Mouse (Mus musculus) intestine, embryonic 14.5 days (tissue): ENCODE measurements around the gene Commd1. TPM values are rescaled to one million over a fixed set of nuclear protein-coding genes. Genes with fewer than 3 reads are reported as not detected.

Experiments
- ATAC-seq: fragments of 200-750 bp; cut with Nextera tagmentation; replicated peaks from 2 replicates; pipeline ENCODE4 v1.8.0; 2017; ENCODE audit warnings: low read depth, moderate number of reproducible peaks, moderate TSS enrichment, moderate library complexity; ENCODE audit not compliant: low FRiP score, low TSS enrichment
- DNase-seq: peaks from one replicate; pipeline ENCODE4 v3.0.0-alpha.2; 2018; ENCODE audit warnings: low spot score
- H3K27ac ChIP-seq: fragments of 300-500 bp; sonication (generic); 2 replicates; pipeline ENCODE4 v1.5.1; 2014; ENCODE audit warnings: low read depth, mild to moderate bottlenecking, control low read depth
- H3K27me3 ChIP-seq: fragments of 300-500 bp; sonication (generic); replicated peaks from 2 replicates; pipeline ENCODE4 v1.6.1; 2014; ENCODE audit warnings: low read length, control low read depth; ENCODE audit not compliant: control insufficient read depth, insufficient read depth
- H3K36me3 ChIP-seq: fragments of 300-500 bp; sonication (generic); 2 replicates; pipeline ENCODE4 v1.6.1; 2014; ENCODE audit warnings: low read length, control low read depth; ENCODE audit not compliant: control insufficient read depth, insufficient read depth
- H3K4me1 ChIP-seq: fragments of 300-500 bp; sonication (generic); replicated peaks from 2 replicates; pipeline ENCODE4 v1.6.1; 2014; ENCODE audit warnings: low read length, control low read depth, mixed read lengths; ENCODE audit not compliant: control insufficient read depth, insufficient read depth
- H3K4me2 ChIP-seq: fragments of 300-500 bp; sonication (generic); 2 replicates; pipeline ENCODE4 v1.6.1; 2014; ENCODE audit warnings: low read length
- H3K4me3 ChIP-seq: fragments of 300-500 bp; sonication (generic); 2 replicates; pipeline ENCODE4 v1.5.1; 2014; ENCODE audit warnings: low read depth, low read length, control low read depth, mixed read lengths
- H3K9ac ChIP-seq: fragments of 300-500 bp; sonication (generic); 2 replicates; pipeline ENCODE4 v1.6.1; 2014; ENCODE audit warnings: mild to moderate bottlenecking, low read length
- H3K9me3 ChIP-seq: fragments of 300-500 bp; sonication (generic); 2 replicates; pipeline ENCODE4 v1.6.1; 2016; ENCODE audit warnings: low read length, control low read depth; ENCODE audit not compliant: control insufficient read depth
- WGBS: fragments of 180-500 bp; shearing (Covaris S2); extraction: QIAGEN DNeasy Blood & Tissue Kit; methylation state at CpG from one replicate; pipeline ENCODE4 v1.1.7; 2014; 5-methylcytosine and 5-hydroxymethylcytosine counted together
- polyA plus RNA-seq: library from polyadenylated mRNA; unstranded; fragments of >200 nt; fragmentation: Nextera tagmentation; extraction: Ambion mirVana; gene quantifications from 2 replicates; pipeline ENCODE4 v1.2.1, GENCODE M21; 2014

Commd1 gene
- polyA plus RNA-seq, 1 experiment from 2014 or later, result 411 TPM

DNA sequence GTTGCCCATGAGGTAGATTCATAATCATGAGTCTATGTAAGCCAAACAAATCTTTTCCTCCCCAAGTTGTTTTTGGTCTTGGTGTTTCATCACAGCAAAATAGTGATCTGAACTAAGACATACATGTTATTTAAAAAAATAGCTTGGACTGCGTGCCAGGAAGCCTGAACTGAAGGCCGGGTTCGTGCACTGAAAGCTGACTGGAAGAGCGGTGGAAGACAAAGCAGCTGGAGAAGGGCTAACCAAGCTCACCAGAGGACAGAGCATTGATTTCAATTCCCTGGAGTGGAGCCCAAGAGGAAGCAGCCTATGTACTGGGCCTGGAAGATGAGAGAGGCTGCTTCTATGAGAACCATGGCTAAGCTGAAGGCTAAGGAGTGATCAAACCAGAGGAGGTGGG, 95.2 kb downstream of the Commd1 start:
- Histone ChIP-seq H3K4me2 (no peak overlapping the region), H3K9ac (no peak overlapping the region), H3K27me3 (no peaks in the 10 kb centered on the region), H3K4me3 (no peak overlapping the region), H3K9me3 (no peaks in the 10 kb centered on the region), H3K4me1 (no peaks in the 10 kb centered on the region), H3K36me3 (no peaks in the 10 kb centered on the region), H3K27ac (no peak overlapping the region)
- ATAC-seq (no peak), DNase-seq (no peak)
- WGBS, result 94% methylated on average over 4 of the region's 4 CpGs

DNA sequence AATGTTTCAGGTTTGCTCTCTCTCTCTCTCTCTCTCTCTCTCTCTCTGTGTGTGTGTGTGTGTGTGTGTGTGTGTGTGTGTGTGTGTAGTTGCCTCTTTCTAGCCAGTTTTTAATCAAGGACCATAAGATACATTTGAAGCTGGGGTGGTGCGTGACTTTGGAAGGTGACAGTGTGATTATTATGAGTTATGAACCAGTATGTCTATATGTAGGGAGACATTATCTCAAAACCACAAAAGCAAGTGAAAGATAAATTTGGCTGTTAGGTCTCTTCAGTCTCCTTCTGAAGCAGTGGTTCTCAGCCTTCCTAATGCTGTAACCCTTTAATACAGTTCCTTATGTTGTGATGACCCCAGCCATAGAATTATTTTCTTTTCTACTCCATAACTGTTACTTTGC, 96.8 kb downstream of the Commd1 start:
- Histone ChIP-seq H3K4me2 (no peak overlapping the region), H3K36me3 (no peaks in the 10 kb centered on the region), H3K4me3 (no peak overlapping the region), H3K27me3 (no peaks in the 10 kb centered on the region), H3K27ac (no peak overlapping the region), H3K9me3 (no peaks in the 10 kb centered on the region), H3K4me1 (no peaks in the 10 kb centered on the region), H3K9ac (no peak overlapping the region)
- ATAC-seq, result no peak
- 96% methylated on average over 1 of the region's 1 CpGs for WGBS
- DNase-seq, result no peak

DNA sequence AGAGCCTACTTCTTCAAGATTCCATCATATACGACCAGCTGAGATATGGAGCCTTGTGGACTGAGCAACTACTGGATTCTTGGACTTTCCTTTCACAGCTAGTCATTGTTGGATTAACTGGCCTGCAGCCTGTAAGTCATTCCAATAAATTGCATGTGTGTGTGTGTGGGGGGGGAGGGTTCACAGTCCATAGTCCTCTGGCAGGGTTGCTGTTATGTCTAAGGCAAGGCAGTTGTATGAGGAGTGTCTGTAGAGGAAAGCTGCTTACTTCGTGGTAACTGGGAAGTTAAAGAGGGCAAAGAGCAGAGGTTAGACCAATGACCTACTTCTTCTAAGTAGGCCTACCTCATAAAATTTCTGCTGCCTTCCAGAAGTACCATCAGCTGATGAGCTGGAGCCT, 98.5 kb downstream of the Commd1 start:
- no peaks in the 10 kb centered on the region for H3K27me3 ChIP-seq
- WGBS, result 82% methylated on average over 2 of the region's 2 CpGs
- H3K9ac ChIP-seq, result no peak overlapping the region
- H3K27ac ChIP-seq, result no peak overlapping the region
- DNase-seq (no peak), ATAC-seq (no peak)
- no peaks in the 10 kb centered on the region for H3K9me3 ChIP-seq
- no peaks in the 10 kb centered on the region for H3K4me1 ChIP-seq
- no peak overlapping the region for H3K4me3 ChIP-seq
- H3K36me3 ChIP-seq, result no peaks in the 10 kb centered on the region
- H3K4me2 ChIP-seq, result no peak overlapping the region

DNA sequence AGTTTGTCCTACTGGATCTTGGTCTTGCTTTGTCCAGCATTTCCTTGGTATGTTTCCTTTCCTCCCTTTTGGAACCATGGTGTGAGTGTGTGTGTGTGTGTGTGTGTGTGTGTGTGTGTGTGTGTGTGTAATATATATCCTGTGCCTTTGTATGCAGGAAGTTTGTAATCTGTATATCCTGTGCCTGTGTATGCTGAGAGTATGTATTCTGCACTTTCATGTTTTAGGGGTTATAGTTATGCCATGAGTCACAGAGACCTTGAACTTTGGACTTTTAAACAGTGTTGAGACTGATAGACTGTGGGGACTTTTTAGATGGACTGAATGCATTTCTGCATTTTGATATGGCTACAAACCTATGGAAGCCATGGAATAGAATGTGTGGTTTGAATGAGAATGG, 99.3 kb downstream of the Commd1 start:
- Histone ChIP-seq H3K9ac (no peak overlapping the region), H3K27me3 (no peaks in the 10 kb centered on the region), H3K36me3 (no peaks in the 10 kb centered on the region), H3K27ac (no peak overlapping the region), H3K4me3 (no peak overlapping the region), H3K9me3 (no peaks in the 10 kb centered on the region), H3K4me2 (no peak overlapping the region), H3K4me1 (no peaks in the 10 kb centered on the region)
- DNase-seq, result no peak
- no peak for ATAC-seq

DNA sequence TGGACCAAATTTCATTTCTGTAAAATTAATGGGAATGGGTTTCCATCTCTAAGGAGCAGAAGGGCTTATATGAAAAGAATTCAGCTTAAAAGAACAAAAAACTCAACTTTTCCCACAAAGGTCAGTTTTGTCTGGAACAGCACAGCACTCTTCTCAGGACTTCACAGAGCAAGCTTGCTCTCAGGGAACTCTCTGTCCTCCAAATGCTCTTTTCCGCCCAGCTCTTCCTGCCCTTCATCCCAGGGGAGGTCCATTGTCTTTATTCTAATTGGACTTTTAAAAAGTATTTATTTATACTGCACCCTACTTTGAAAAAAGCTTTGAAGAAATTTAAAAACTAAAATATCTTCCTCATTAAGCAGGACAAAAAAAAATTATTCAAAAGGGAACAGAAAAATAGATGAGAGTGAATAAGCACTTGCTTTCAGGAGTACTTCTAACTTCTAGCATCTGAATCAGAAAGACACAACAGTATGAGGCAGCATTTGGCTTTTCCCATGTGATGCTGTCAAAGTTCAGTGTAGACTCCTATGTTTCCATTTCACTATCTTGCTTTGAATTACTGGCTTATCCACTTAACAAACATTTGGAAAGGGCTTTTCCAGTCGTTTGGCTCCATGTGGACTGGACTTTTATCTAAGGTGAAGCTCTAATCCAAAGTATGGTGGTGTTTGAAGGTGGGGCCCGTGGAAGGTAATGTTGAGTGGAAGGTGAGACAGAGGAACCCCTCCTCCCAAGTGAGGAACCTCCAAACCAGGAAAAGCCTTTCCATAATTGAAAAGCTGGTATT, 101.6 kb downstream of the Commd1 start:
- WGBS, result 67% methylated on average over 3 of the region's 3 CpGs
- no peak overlapping the region for H3K9ac ChIP-seq
- H3K27me3 ChIP-seq, result no peaks in the 10 kb centered on the region
- H3K4me2 ChIP-seq, result no peak overlapping the region
- H3K27ac ChIP-seq, result no peak overlapping the region
- no peak for ATAC-seq
- H3K9me3 ChIP-seq, result no peaks in the 10 kb centered on the region
- H3K36me3 ChIP-seq, result no peaks in the 10 kb centered on the region
- H3K4me3 ChIP-seq, result no peak overlapping the region
- no peaks in the 10 kb centered on the region for H3K4me1 ChIP-seq
- DNase-seq, result no peak

DNA sequence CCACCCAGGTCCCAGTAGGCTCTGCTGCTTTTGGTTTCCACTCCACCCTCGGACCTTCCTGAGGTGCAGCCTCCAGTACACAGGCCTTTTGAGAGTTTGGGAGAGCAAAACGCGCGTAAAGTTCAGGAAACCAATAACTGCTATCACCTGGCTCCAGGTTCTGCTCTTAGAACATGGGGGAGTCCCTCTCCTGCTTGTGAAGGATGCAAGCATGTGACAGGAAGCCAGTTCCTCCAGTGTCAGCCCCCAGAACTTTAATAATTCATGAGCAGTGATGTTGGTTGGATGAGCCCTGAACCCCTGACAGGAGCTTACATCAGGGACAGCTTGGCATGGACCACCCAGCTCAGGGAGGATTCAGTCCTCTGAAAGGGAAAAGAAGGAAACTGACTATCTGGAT, 102.5 kb downstream of the Commd1 start:
- Histone ChIP-seq H3K27me3 (no peaks in the 10 kb centered on the region), H3K27ac (no peak overlapping the region)
- WGBS, result 91% methylated on average over 4 of the region's 4 CpGs

DNA sequence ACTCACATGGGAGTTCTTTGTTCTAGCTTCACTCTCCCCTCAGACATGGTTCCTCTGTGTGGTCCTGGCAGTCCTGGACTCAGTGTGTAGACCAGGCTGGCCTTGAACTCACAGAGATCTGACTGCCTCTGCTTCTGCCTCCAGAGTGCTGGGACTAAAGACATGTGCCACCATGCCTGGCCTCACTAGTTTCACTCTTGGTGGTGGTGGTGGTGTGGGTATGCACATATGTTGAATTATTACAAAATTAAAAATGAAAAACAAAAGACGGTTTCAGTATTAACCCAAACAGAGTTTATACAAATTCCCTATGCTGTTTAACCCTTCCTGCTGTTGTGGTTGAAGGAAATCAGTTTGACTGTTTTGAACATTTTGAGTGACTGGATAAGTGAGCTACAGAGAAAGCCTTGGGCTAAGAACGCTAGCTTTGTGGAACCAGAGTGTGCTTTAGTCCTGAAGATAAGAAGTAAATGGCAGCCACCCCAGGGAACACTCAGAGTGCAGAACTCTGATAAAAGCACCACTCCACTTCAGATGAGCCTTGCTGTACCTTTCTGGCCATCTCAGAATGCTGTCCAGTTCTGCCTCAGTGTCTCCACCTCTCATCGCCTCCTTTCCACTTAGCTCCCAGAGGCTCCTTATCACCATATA, 105.4 kb downstream of the Commd1 start:
- Histone ChIP-seq H3K9me3 (no peaks in the 10 kb centered on the region), H3K36me3 (no peaks in the 10 kb centered on the region), H3K4me3 (no peak overlapping the region), H3K4me1 (peaks cover 7% of the 10 kb centered on the region; the same call in 1 of the 2 replicates), H3K27ac (no peak overlapping the region), H3K9ac (no peak overlapping the region), H3K27me3 (no peaks in the 10 kb centered on the region), H3K4me2 (no peak overlapping the region)
- WGBS, result 85% methylated on average over 3 of the region's 3 CpGs
- no peak for DNase-seq
- ATAC-seq, result no peak

More for the DNA sequence above, 102.5 kb downstream of the Commd1 start:
- Histone ChIP-seq H3K4me3 (no peak overlapping the region), H3K4me2 (no peak overlapping the region), H3K36me3 (no peaks in the 10 kb centered on the region), H3K9me3 (no peaks in the 10 kb centered on the region), H3K4me1 (no peaks in the 10 kb centered on the region), H3K9ac (no peak overlapping the region)
- DNase-seq (no peak), ATAC-seq (no peak)

DNA sequence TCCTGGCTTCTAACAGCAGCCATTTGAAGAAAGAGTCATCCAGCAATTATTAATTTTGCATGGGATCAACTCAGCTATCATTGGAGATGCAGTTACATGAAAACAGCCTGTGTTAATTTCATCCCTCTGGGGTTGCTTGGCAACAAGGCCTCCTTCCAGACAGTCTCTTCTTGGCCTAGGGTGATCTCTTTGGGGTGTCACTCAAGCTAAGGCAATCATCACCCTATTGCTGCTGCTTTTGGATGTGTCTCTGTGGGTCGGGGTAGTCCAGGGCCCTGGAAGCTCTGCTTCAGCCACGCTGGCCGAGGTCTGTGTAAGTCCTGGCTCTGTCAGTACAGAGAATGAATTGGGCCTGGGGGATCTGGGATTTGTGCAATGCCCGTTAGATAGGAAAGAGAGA, 106.9 kb downstream of the Commd1 start:
- H3K4me2 ChIP-seq, result no peak overlapping the region
- H3K36me3 ChIP-seq, result no peaks in the 10 kb centered on the region
- no peak overlapping the region for H3K4me3 ChIP-seq
- 79% methylated on average over 4 of the region's 4 CpGs for WGBS
- peaks cover 10% of the 10 kb centered on the region; the same call in 1 of the 2 replicates for H3K4me1 ChIP-seq
- H3K9ac ChIP-seq, result no peak overlapping the region
- DNase-seq (no peak), ATAC-seq (no peak)
- no peak overlapping the region for H3K27ac ChIP-seq
- H3K27me3 ChIP-seq, result no peaks in the 10 kb centered on the region
- no peaks in the 10 kb centered on the region for H3K9me3 ChIP-seq

DNA sequence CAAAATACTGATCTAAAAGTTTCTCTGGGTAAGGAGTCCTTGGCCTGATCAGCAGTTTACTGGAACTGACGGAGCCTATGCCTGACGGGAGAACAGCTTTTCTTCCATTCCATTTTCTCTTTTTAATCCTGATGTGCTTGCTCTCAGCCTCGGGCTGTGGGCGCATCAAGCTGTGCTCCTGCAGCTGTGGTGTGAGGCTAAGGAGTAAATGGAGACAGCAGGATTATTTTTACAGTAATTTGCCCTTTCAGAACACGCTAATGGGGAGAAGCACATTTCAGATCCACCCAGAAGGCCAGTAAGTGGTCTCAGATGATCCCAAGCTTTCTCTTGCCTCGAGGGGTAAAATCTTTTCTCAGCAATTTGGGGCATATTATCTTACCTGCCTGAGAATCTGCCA, 107.4 kb downstream of the Commd1 start:
- ATAC-seq, result no peak
- Histone ChIP-seq H3K9me3 (no peaks in the 10 kb centered on the region), H3K4me1 (peaks cover 10% of the 10 kb centered on the region; the same call in 1 of the 2 replicates), H3K36me3 (no peaks in the 10 kb centered on the region), H3K9ac (no peak overlapping the region), H3K4me3 (no peak overlapping the region), H3K4me2 (no peak overlapping the region), H3K27me3 (no peaks in the 10 kb centered on the region), H3K27ac (no peak overlapping the region)
- WGBS, result 82% methylated on average over 6 of the region's 6 CpGs
- DNase-seq, result no peak
